Mouse (Mus musculus) skeletal muscle tissue, postnatal 0 days (tissue): ENCODE data around the gene Cask. TPM values are rescaled to one million over a fixed set of nuclear protein-coding genes. Genes with fewer than 3 reads are reported as not detected.

Experiments
- microRNA-seq, 2 experiments: library from miRNA; unstranded; fragments of <30 nt; microRNA quantifications; one replicate each; pipeline ENCODE4; 2016
- polyA plus RNA-seq: library from polyadenylated mRNA; unstranded; fragments of >200 nt; fragmentation: Nextera tagmentation; extraction: Ambion mirVana; gene quantifications from 2 replicates; pipeline ENCODE4 v1.2.1, GENCODE M21; 2015

The Cask gene
- 7.8 and 7.9 TPM in 2 replicates for polyA plus RNA-seq

DNA sequence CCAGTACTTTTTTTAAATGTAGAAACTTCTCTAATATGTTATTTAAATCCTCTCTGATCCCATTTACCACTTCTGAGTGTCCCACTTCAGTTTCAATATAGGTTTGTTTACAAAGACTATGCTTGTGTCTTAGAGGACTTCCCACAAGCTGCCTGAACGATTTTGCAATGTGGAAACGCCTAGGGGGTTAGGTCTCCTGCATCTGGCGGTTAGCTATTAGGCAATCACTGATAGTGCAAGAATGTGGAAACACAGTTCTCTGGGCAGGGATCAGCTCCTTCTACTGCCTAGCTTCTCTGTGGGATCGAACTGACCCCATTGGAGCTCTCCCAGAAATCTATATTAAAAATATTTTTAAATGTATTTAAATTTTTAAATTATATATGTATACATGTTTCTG is at the start of gene Cask:
Cask (minus strand) TSS at position 83 of the 400 bp plus-strand sequence.

DNA sequence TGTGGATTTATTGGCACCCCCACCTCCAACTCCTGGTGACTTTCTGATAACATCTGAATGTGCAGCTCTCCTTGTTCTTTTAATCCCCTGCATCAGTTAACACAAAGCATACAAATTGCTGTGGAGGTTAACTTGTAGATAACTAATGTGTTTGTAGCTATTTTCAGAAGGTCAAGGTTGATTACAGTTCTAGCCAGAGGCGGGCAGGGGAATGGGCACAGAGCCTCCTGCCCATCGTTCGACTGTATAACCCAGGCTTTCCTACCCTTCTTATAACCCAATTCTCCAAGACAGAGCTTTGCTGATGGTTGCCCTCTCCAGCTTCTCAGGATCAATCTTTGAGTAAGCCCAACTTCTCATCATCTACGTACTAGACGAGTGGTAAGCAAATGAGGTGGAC is 190.1 kb downstream of the Cask start, which contains the start of gene Gpr82:
Gpr82 (plus strand) TSS at position 301 of the 400 bp plus-strand sequence.

GRCm38 (mm10) chrX:13631599-13632283 is 219.4 kb downstream of the Cask start, which contains the start of gene Gpr34:
Gene Gpr34 (plus strand): TSS chrX:13632089.

Small RNA genes within 50 kb of the gene (microRNA-seq; reads per million reads assigned to microRNA genes)
- 0 reads per million in 2 experiments for gene Gm25246

Other genes starting within 250 kb of the Cask start
- gene Gpr34, start 219.3 kb downstream of the Cask start, polyA plus RNA-seq: 2.2 and 3.6 TPM in 2 replicates
- gene Gpr82, start 190.0 kb downstream of the Cask start, polyA plus RNA-seq: 0.11 and 0.13 TPM in 2 replicates